Mouse (Mus musculus) T-cell, adult 2 months (primary cell): Measurements from ENCODE around the gene Olfr770.
"Not testable (repeated sequence)": the region's sequence is repeated elsewhere in the genome, so short reads cannot be mapped to it uniquely, and the experiment has no call there.

Experiments
- DNase-seq: peaks from one replicate; pipeline ENCODE4 v3.0.0; 2022; ENCODE audit warnings: low spot score

Olfr770 gene

DNA sequence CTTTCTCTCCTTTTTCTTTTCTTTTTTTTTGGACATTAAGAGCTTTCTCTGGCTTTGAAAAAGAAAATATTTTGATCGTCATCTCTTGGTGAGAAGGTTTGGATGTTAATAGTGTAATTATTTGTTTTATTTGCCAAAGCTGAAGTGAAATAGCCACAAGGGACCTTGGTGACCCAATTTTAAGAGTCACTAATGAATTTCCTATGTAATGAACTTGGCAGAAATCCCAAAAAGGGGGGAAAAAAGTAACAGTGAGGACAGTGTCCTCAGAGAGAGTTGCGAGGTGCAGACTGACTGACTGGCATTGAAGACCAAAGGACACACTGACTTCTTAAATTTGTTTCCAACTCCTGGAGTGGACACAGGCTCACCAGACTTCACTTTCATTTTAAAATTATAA, at the start of gene Olfr770:
Olfr770 (minus strand) TSS at position 101 of the 400 bp plus-strand sequence.
- no peak for DNase-seq

DNA sequence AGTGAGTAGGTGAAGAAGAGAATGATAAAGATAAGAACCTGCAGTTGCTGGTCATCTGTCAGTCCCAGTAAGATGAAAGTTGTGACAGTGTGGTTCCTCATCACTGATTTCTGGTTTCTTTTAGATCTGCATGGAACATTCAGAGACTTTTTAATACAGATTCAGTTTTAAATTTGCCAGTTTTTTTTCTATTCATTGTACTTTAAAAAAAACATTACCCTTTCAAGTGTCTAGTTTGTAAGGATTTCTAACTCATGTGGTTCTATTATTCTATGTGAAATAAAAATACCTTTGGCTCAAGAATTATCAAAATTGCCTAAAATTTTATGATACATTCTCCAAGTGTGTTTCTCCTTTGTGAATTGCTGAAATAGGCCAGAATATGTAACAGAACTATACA, 48.5 kb upstream of the Olfr770 start, which contains the start of gene Olfr773:
Olfr773 (minus strand) TSS at position 101 of the 400 bp plus-strand sequence.
- DNase-seq = not testable (repeated sequence)

DNA sequence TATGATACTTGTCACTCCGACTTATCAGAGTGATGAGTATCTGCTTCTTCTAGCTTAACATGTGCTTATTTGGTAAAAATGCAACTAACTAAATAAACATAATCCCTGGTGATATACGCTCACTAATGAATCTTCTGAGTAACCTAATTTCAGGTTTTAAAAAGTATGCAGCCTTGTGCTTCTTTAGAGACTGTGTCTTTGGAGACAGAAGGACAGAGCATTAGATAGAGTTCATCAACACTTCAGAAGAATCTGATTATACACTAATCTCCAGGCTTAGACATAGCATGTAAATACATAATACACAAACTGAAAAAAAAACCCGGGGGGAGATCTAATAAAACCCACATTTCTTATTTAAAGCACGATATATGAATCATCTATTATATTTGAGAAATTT, 39.0 kb upstream of the Olfr770 start, which contains the start of gene Olfr772:
Olfr772 (minus strand) TSS at position 101 of the 400 bp plus-strand sequence.
- DNase-seq = not testable (repeated sequence)

DNA sequence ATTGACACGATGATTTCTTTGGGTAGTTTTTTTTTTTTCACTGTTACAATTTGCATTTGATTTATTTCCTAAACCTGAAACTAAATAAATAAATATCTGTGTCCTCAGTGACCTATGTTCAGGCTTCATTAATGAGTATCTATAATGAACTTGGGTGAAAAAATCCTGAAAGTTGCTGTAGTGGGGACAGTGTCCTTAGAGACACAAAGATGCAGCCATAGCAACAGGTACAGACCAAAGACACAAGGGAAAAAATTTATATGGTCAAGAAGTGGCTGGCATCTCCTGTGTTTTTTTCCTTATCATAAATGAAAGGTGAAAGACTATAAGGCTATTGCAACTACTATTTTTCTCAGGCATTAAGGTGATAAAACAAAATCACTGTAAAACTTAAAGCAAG, 25.9 kb upstream of the Olfr770 start, which contains the start of gene Olfr771:
Olfr771 (minus strand) TSS at position 101 of the 400 bp plus-strand sequence.
- DNase-seq = no peak

DNA sequence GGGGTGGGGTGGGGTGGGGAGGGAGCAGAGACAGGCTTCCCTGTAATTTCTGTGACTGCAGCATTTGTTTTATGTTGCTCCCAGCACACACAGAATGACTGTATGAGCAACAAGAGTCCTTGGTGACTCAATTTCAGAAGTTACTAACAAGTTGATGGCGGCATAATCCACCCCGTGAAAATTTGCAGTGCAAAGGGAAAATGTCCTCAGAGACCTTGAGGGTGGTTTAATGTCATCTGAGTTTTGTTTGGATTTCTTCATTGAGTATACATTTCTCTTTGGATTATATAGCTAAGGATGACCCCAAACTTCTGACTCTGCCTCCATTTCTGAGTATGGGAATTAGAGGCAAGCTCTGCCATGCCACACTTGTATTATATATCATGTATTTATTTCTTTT, 21.0 kb downstream of the Olfr770 start, which contains the start of gene Olfr769:
Olfr769 (minus strand) TSS at position 101 of the 400 bp plus-strand sequence.
- no peak for DNase-seq

DNA sequence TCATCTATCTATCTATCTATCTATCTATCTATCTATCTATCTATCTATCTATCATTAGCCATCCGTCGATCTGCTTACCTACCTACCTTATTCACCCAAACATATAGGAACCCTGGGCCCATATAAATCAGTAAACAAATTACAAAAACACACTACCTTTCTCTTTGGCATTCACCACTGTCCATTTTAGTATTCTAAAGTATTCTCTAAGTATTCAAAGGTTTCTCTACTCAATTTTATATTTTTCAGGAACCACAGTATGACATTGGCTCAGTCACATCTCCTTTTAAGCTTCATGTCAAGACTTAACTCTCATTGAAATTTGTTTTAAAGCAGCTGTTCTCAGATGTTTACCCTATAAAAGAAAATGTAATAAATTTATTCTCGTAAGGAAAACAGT, 23.7 kb downstream of the Olfr770 start:
- DNase-seq = no peak

DNA sequence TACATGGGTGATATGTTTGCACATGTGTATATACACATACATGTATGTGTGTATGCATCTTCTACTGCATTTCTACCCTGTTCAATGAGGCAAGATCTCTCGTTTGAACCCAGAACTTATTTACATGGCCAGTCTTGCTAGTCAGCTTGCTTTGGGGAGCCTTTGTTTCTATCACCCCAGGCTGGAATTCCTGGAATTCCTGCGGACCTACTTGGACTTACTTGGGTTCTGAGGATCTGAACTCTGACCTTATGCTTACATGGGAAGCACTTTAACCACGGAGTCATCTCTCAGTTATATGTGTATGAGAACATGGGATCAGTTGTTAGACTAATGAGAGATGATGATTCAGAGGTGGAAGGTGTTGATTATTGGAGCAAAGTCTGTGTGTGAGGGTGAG, 37.6 kb downstream of the Olfr770 start:
- DNase-seq = no peak

DNA sequence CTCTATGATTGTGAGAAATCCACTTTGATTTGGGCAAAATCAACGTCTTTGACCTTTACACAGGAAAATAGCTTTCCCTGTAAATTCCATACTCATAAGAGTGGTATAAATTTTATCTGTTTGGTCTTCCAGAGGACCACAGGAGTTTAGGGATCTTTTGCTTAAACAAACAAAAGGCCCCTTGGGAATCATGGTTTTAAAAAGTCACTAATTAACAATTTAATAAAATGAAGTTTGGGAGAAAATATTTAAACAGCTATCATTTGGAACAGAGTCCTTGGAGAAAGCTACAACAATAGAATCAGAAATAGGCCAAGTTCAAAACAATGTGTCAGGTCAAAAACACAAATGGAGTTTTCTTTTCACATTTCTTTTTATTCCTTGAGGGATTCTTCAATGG, 39.5 kb downstream of the Olfr770 start, which contains the start of gene Olfr768:
Olfr768 (minus strand) TSS at position 101 of the 400 bp plus-strand sequence.
- DNase-seq = no peak

DNA sequence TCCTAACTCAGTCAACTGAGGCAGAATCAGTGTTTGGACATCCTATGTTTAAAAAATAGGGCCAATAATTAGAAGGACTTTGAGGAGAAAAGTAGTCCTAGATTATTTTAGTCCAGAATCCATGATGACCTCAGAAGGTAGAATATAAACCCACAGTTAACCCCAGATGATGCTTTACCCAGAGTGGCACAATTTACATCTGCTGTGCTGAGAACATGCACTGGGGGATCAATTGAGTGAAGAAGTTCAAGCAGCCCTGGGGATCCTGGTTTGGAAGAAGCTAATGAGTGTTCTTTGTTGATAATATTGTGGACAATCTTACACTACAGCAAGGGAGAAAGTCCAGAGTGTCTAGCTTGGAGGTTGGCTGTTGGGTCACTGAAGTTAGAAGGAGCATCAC, 56.0 kb downstream of the Olfr770 start, which contains the start of gene Olfr767:
Olfr767 (minus strand) TSS at position 101 of the 400 bp plus-strand sequence.
- not testable (repeated sequence) for DNase-seq
